Mouse (Mus musculus) limb, embryonic 14.5 days (tissue): ENCODE measurements around the gene Nup153. TPM values are rescaled to one million over a fixed set of nuclear protein-coding genes. Genes with fewer than 3 reads are reported as not detected.
A peak's percentile ranks its signal among the peaks of the same experiment; 100 is the strongest.

Source experiments
- ATAC-seq: fragments of 200-750 bp; cut with Nextera tagmentation; 2 replicates; pipeline ENCODE4 v1.8.0; 2017; ENCODE audit warnings: low read depth, moderate number of reproducible peaks, moderate TSS enrichment; ENCODE audit not compliant: low FRiP score
- DNase-seq: peaks from one replicate; pipeline ENCODE4 v3.0.0-alpha.2; 2015; ENCODE audit warnings: low spot score
- H3K27ac ChIP-seq: fragments of 300-500 bp; sonication (generic); replicated peaks from 2 replicates; pipeline ENCODE4 v1.5.1; 2014; ENCODE audit warnings: low read depth, mild to moderate bottlenecking, low read length, moderate library complexity, mixed read lengths
- H3K27me3 ChIP-seq: fragments of 300-500 bp; sonication (generic); 2 replicates; pipeline ENCODE4 v1.6.1; 2014; ENCODE audit warnings: low read length, mixed read lengths; ENCODE audit not compliant: control insufficient read depth, insufficient read depth
- H3K36me3 ChIP-seq: fragments of 300-500 bp; sonication (generic); 2 replicates; pipeline ENCODE4 v1.6.1; 2014; ENCODE audit warnings: mild to moderate bottlenecking, low read length, moderate library complexity, mixed read lengths; ENCODE audit not compliant: control insufficient read depth, insufficient read depth
- H3K4me1 ChIP-seq: fragments of 300-500 bp; sonication (generic); 2 replicates; pipeline ENCODE4 v1.6.1; 2014; ENCODE audit warnings: antibody characterized with exemption, low read length, mixed read lengths; ENCODE audit not compliant: control insufficient read depth, insufficient read depth
- H3K4me2 ChIP-seq: fragments of 300-500 bp; sonication (generic); replicated peaks from 2 replicates; pipeline ENCODE4 v1.6.1; 2014; ENCODE audit warnings: low read depth, mild to moderate bottlenecking, low read length, moderate library complexity; ENCODE audit not compliant: severe bottlenecking
- H3K4me3 ChIP-seq: fragments of 300-500 bp; sonication (generic); replicated peaks from 2 replicates; pipeline ENCODE4 v1.5.1; 2014; ENCODE audit warnings: low read length
- H3K9ac ChIP-seq: fragments of 300-500 bp; sonication (generic); 2 replicates; pipeline ENCODE4 v1.6.1; 2014; ENCODE audit warnings: mild to moderate bottlenecking, low read depth, low read length, moderate library complexity; ENCODE audit not compliant: severe bottlenecking
- H3K9me3 ChIP-seq: fragments of 300-500 bp; sonication (generic); 2 replicates; pipeline ENCODE4 v1.6.1; 2016; ENCODE audit warnings: low read length; ENCODE audit not compliant: control insufficient read depth
- POLR2A ChIP-seq: fragments of 200-500 bp; IDR thresholded peaks from 2 replicates; pipeline ENCODE4 v1.8.0; 2012; ENCODE audit warnings: inconsistent platforms, mild to moderate bottlenecking, moderate library complexity, borderline replicate concordance; ENCODE audit not compliant: insufficient read depth, insufficient read length; ENCODE audit errors: extremely low read depth
- WGBS: fragments of 180-500 bp; shearing (Covaris S2); extraction: QIAGEN DNeasy Blood & Tissue Kit; methylation state at CpG from one replicate; pipeline ENCODE4 v1.1.7; 2014; 5-methylcytosine and 5-hydroxymethylcytosine counted together
- polyA plus RNA-seq, 2 experiments: library from polyadenylated mRNA; depleted of rRNA in 1 of 2; stranded (reverse) in 1 of 2; unstranded in 1 of 2; fragments of >200 nt; fragmentation: Nextera tagmentation in 1 of 2; extraction: Ambion mirVana in 1 of 2; gene quantifications; 2 replicates each; pipeline versions ENCODE4 v1.2.1 to v1.2.3; 2012 to 2014

The Nup153 gene
- polyA plus RNA-seq, 2 experiments, result 32.3 to 65.8 TPM

- no peak overlapping the region for H3K4me2 ChIP-seq
- no peaks in the 10 kb centered on the region for H3K27me3 ChIP-seq
- ATAC-seq (no peak), DNase-seq (no peak)
- peaks cover 7% of the 10 kb centered on the region; the same call in 1 of the 2 replicates for H3K9me3 ChIP-seq
- no peaks in the 10 kb centered on the region for H3K4me1 ChIP-seq
- no peaks in the 10 kb centered on the region for H3K36me3 ChIP-seq
- no peak overlapping the region for H3K27ac ChIP-seq
- no peak for TF ChIP-seq POLR2A
- H3K4me3 ChIP-seq, result no peak overlapping the region
- H3K9ac ChIP-seq, result no peak overlapping the region
- WGBS, result 87% methylated on average over 4 of the region's 4 CpGs
Measured at GRCm38 (mm10) chr13:46642318-46642717, 85.4 kb downstream of the Nup153 start.

DNA sequence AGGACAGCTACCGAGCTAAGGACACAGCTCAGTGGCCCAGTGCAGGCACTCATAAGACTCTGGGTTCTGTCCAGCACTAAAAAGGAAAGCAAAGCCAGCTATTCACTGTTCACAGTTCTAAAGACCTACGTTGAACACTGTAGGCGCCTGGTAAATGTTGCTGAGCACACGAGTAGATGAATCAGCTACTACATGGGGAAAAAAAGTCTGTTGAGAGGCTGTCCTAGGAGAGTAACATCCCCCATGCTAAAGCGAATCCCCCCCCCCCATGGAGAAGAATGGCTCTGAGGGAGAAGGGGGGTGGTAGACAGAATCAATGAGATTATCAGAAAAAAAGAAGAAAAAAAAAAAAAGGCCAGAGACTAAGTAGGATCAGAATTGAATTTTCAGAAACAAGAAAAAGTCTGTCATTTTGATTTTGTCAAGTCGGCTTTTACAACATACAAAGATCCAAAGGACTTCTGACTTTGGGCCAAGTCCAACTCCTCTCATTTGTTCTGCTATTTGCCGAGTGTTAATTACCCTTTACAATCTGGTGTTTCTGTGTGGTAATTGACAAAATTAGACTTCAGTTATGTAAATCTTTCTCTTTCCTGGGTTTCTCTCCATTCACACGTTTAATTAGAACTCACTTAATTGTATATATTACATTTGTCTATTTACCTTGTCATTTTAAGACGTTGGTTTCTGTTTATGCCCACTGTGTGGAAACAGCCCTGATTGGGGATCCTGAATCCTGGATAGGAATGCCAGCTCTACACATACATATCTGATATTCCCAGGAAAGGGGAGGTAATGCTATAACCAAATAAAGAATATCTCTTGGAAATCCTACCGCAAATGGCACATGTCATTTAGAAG is 86.9 kb downstream of the Nup153 start:
- DNase-seq (no peak), ATAC-seq (no peak)
- TF ChIP-seq POLR2A, result no peak
- Histone ChIP-seq H3K4me1 (no peaks in the 10 kb centered on the region), H3K36me3 (no peaks in the 10 kb centered on the region), H3K4me3 (no peak overlapping the region), H3K4me2 (no peak overlapping the region), H3K27me3 (no peaks in the 10 kb centered on the region), H3K9me3 (peaks cover 7% of the 10 kb centered on the region; the same call in 1 of the 2 replicates), H3K9ac (no peak overlapping the region), H3K27ac (no peak overlapping the region)
- 88% methylated on average over 10 of the region's 10 CpGs for WGBS

DNA sequence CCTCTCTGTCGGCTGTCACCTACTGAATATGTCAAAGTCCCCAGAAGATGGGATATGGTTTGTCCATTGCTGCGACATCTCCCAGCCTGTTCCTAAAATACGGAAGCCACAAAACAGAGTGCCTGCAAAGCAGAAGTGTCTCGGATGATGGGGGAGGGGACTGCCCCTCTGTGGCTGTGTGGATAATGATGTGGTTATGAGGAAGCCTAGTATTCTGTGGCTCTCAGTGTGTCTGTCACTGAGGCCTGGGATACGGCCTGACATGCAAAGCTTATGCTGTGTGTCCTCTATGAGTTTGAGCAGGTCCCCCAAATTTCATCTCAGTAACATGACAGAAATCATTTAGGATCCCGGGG is 93.6 kb downstream of the Nup153 start:
- H3K4me3 ChIP-seq, result no peak overlapping the region
- DNase-seq (no peak), ATAC-seq (no peak)
- H3K27ac ChIP-seq, result no peak overlapping the region
- H3K27me3 ChIP-seq, result no peaks in the 10 kb centered on the region
- no peaks in the 10 kb centered on the region for H3K36me3 ChIP-seq
- peaks cover 11% of the 10 kb centered on the region for H3K4me1 ChIP-seq
- 50% methylated on average over 6 of the region's 6 CpGs for WGBS
- H3K9ac ChIP-seq, result no peak overlapping the region
- TF ChIP-seq POLR2A, result no peak
- H3K4me2 ChIP-seq, result peak overlapping the region; percentile 40
- no peaks in the 10 kb centered on the region for H3K9me3 ChIP-seq

DNA sequence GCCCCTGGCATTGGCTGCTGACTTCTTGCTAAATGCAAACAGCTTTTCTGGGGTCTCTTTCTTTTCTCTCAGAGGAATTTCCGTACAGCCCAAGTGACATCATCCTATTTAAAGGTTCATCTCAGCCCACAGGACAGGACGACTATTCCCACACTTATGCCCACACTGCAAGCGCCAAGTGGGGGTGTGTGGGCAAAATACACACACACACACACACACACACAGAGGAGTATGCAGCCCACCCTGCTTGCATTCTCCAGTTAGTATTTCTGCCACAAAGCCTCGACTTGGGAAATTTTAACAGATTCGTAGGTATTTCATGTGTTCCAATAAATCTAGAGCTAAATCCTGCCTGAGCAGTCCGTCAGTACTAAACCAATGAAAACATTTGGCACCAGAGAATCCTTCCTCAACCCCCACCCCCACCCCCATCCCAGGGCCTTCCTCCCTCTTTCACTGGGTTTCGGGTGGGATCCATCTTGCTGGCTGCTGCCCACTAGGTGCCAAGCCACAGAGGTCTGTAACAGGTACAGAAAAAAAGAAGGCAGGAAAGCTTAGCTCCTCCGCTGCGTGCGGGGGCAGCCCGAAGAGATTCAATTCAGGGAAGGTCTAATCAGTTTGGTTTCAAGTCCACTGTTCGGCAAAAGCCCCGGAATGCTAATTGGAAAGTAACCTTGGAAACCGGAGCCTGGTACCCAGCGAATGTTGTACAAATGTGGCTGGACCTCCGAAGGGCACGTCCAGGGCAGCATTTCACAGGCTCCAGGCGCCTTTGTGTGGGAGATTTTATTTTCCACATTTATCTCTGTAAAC is 94.2 kb downstream of the Nup153 start:
- no peak overlapping the region for H3K9ac ChIP-seq
- H3K36me3 ChIP-seq, result no peaks in the 10 kb centered on the region
- no peak overlapping the region for H3K27ac ChIP-seq
- no peak for TF ChIP-seq POLR2A
- no peaks in the 10 kb centered on the region for H3K27me3 ChIP-seq
- WGBS, result 29% methylated on average over 18 of the region's 18 CpGs
- H3K4me1 ChIP-seq, result peaks cover 11% of the 10 kb centered on the region
- H3K9me3 ChIP-seq, result no peaks in the 10 kb centered on the region
- DNase-seq (no peak), ATAC-seq (0 out of 2 replicates have a peak, but pooled peaks have one; percentile 34)
- H3K4me2 ChIP-seq, result peak overlapping the region; percentile 40
- H3K4me3 ChIP-seq, result 0 out of 2 replicates have a peak overlapping the region, but pooled peaks have one; percentile 7

GRCm38 (mm10) chr13:46632796-46633195 is 94.9 kb downstream of the Nup153 start:
- Histone ChIP-seq H3K27me3 (no peaks in the 10 kb centered on the region), H3K4me2 (no peak overlapping the region), H3K36me3 (no peaks in the 10 kb centered on the region), H3K27ac (no peak overlapping the region), H3K4me3 (no peak overlapping the region), H3K9ac (no peak overlapping the region), H3K9me3 (no peaks in the 10 kb centered on the region), H3K4me1 (peaks cover 14% of the 10 kb centered on the region)
- DNase-seq, result no peak
- no peak for TF ChIP-seq POLR2A
- no peak for ATAC-seq
- WGBS, result 64% methylated on average over 4 of the region's 4 CpGs

Other genes starting within 250 kb of the Nup153 start
- gene Cap2, start 226.1 kb downstream of the Nup153 start, polyA plus RNA-seq (2012; rRNA removed), result 27.6 and 30.9 TPM in 2 replicates
- 15.4 and 22.1 TPM in 2 replicates for gene Cap2, start 226.1 kb downstream of the Nup153 start, polyA plus RNA-seq (2014; fragmentation: Nextera tagmentation; extraction: Ambion mirVana)
- 38.8 and 39.5 TPM in 2 replicates for gene Fam8a1, start 58.4 kb downstream of the Nup153 start, polyA plus RNA-seq (2012; rRNA removed)
- gene Fam8a1, start 58.4 kb downstream of the Nup153 start, polyA plus RNA-seq (2014; fragmentation: Nextera tagmentation; extraction: Ambion mirVana), result 13.4 and 14.0 TPM in 2 replicates
- 28.7 and 29.5 TPM in 2 replicates for gene Kif13a, start 201.9 kb upstream of the Nup153 start, polyA plus RNA-seq (2012; rRNA removed)
- 27.6 and 31.1 TPM in 2 replicates for gene Kif13a, start 201.9 kb upstream of the Nup153 start, polyA plus RNA-seq (2014; fragmentation: Nextera tagmentation; extraction: Ambion mirVana)